Mouse (Mus musculus) gastrocnemius, adult 8-10 months (tissue): ENCODE measurements at regions not wholly inside any gene's neighbourhood (a gene's known extent, or its start where the extent isn't known, plus 50 kb on each side); places are given as distances from the start of the nearest gene placed in this dataset.
A peak's percentile ranks its signal among the peaks of the same experiment; 100 is the strongest.

Experiments
- DNase-seq, 2 experiments: peaks; one replicate each; pipeline ENCODE4 v3.0.0; 2022; ENCODE audit warnings: low spot score in 2 of 2

DNA sequence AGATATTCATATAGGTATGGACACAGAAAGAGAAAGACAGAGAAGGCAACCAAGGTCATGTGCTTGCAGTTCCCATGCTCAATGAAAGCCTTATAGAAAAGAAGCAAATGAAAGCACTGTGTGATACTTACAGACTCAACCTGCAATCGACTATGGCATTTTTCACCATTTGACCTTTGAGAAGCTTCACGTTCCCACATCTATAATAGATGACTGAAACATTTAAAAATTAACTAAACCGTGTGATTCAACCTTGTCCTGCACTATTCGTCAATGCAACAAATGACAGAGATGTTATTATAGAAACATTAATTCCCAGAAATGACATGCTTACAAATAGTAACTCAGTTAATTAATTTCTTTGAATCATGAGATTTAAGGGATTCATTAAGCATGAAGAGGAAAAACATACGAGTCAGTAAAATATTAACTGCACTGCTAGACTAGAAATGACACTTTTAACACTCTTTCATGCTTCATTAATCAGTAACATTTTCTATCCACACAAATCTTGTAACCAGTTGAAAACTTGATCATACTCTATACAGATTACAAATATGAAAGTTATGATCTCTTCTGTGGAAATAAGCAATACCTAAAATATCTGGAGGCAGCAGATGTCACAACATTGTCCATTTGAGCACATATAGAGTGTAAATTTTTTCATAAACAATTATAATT, 545.2 kb upstream of the N6amt1 start:
- no peak for DNase-seq

DNA sequence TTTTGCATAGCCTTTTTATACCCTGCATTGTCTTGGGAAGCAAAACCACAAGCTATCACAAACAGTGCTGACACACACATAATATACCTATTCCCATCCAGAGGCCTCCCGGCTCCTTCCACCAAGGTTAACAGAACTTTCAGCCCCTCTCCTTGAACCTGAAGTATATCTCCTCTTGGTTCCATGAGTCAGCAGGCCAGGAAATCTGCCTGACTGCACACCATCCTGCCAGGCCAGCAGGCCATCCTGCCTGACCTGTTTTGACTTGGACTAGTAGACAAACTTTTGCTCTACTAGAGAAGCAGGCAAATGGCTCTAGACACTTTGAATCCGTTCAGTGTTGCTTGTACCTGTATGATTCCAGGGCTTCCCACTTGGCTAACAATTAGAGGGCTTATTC, 547.6 kb upstream of the N6amt1 start:
- DNase-seq: no peak

DNA sequence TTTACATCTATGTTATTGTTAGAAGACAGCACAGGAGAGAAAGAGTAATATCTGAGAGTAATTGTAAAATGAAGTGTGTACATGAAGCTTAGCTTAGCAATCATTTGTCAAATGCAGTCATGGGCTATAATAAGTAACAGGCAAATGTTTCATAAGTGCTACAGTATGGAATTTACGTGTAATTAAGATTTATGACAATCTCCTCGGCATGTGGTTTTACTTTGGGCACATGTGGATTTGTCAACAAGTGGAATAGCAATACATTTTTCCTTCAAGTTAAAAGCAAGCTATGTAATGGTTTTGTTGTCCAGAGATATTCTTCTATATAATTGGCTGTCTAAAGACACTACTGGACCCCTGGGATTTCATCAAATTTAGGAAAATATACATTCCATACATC, 577.9 kb upstream of the N6amt1 start:
- DNase-seq: no peak

DNA sequence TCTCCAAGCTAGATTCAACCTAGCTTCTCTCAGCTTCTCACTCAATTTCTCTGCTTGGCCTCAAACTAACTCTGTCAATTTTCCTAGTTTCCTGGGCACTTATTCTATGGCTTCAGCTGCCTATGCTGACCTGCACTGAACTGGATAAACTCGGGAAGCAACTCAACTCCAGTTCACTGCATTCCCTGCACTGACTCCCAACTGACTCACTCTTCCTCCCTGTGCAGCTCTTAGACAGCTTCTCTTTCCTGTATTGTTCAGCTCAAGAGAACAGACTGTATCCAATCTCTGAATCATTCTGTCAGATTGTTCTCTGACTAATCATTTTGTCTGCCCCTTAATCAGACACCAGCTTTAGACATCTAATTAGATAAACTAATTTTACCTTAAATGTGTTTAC, 581.4 kb upstream of the N6amt1 start:
- no peak for DNase-seq

DNA sequence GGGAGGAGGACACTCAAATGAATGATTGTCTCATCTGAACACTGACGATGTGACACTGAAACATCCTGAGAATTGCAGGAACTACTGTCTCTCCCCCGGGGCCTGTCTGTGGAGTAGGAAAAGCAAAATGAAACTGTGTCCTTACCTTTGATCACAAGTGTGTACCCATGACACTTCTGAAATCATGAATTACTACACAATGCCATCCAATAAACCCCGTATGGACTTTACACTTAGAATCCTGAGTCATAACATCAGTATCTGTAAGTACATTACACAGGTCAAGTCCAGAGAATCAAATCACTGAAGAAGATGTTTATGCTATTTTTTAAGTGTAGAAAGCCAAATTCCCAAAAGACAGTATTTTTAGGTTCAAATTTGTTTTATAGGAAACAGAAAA, 585.1 kb upstream of the N6amt1 start:
- no peak for DNase-seq

DNA sequence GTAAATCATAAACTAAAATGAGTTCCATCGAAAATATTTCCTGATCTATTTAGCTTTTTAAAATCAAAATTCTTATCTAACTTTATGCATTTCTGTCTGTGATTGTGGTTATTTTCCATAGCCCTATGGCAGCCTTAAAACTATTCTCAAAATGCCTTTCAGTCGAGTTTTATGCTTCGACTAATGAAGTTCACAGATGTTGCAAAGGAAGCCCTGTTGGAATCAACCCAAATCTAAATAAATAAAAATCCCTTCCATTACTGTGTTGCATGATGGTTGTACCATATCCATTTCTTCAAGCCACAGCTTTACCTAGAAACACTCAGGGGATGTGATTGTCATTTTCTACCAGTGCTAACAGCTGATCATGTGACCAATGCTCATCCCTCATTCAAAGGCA, 585.6 kb upstream of the N6amt1 start:
- DNase-seq: no peak

- no peak for DNase-seq
Observed at GRCm38 (mm10) chr16:86765974-86766373, 588.0 kb upstream of the N6amt1 start.

GRCm38 (mm10) chr16:86741236-86741635, 612.7 kb upstream of the N6amt1 start:
- no peak for DNase-seq

GRCm38 (mm10) chr16:86718982-86719771, 634.8 kb upstream of the N6amt1 start:
- no peak for DNase-seq

DNA sequence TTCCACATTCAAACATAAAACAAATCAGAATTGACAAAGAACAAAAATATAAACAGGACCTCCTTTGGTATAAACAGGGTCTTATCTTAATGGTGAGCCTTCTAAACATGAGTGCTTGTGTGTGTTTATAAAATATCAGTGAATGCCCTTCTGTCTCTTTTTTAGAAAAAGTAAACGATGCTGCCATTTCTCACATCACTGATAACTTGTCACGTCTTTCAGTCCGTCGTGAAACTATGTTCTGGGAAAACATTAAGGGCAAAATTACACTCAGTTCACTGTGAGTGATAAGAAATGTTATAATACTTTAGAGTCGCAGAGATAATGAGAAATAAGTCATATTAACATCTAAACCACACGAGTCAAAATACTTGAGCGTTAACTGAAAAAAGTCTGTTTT, 635.6 kb upstream of the N6amt1 start:
- no peak for DNase-seq

DNA sequence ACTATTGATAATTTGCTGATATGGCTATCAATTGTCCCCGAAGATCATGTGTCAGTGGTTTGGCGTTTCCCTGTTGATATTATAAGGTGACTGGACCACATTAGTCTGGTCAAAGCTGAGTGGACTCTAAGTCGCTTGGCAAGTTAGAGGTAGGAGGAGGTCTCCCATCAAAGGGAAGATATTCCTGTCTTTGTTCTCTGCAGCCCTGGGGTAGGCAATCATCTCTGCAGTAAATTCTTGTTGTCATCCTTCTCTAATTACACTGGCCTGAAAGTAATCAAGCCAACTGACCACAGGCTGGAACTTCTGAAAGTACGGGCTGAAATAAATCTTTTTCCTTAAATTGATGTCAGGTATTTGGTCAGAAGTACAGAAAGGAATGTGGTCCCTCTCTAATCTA, 652.3 kb upstream of the N6amt1 start:
- DNase-seq: no peak

DNA sequence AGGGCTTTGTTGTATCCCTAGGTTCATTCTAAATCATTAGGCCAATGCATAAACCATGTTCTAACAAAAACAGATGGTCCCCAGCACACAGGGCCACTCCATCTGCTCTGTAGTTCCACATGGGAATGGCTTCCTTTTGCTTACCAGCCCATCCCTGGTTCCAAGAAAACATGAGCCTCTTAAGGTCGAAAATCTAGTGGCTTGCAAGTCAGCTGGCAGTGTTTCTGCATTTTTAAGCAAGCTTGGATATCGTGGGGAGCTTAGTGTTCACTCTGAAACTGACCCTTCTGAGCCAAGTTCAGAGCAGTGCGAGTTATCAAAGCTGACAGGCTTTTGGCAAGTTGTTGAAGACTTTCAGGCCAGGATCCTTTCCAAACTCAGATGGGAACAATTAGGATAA, 659.5 kb upstream of the N6amt1 start:
- peak; percentile 5 to 25 for DNase-seq

DNA sequence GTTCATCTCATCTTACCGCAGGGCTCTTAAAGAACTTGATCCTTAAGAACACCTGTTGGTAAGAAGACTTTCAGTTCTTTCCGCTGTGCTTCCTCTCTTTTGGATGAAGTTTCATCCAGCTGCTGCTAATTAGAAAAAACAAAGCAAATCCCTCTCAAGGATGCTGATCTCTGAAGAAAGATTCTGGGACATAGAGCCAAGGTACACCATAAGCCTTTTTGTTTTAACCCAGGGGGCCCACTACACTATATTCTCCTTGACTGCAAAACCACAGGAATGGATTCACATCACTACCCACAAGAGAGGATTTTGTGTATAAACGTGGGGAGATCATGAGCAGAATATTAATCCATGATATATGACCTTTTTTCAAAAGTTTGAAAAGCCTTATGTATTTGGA, 694.8 kb upstream of the N6amt1 start:
- DNase-seq: no peak

- no peak for DNase-seq
Observed at GRCm38 (mm10) chr16:86647316-86647715, 706.7 kb upstream of the N6amt1 start.

- DNase-seq: no peak
Observed at GRCm38 (mm10) chr16:86646753-86647152, 707.2 kb upstream of the N6amt1 start.

DNA sequence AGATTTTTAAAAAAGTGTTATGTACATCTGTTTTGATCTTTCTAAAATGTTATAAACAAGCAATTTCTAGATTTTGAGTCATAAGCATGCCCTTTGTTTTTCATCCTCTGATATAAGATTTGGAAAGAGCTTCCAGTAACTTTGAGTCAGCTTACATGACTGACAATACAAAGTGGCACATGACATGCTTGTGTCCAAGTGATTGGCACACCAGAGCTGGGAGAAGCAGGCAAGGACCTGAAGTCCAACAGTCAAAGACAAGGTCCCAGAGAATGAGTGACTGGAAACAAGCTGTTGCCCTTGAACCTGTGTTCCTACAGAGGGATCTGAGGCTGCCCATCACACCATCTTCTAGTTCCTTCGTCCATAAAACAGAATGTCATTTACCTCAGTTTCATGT, 708.5 kb upstream of the N6amt1 start:
- no peak for DNase-seq

DNA sequence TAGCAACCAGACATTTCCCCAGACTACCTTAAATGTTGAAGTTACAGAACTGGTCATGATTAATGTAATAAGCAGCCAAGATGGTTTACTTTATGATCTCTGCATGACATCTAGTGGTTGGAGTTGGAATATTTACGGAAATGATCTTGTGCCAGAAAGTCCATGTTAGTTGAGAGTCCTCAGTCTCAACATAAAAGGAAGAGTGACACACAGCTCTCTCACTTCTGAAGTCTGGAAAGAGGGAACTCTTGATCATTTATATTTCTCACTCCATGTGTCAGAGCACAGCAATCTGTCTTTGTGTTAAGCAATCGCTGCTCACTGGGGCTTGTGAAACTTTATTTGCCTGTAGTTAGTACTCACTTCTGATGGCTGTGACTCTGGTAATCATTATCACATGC, 709.1 kb upstream of the N6amt1 start:
- peak in 1 of 2 experiments; percentile 9 for DNase-seq

DNA sequence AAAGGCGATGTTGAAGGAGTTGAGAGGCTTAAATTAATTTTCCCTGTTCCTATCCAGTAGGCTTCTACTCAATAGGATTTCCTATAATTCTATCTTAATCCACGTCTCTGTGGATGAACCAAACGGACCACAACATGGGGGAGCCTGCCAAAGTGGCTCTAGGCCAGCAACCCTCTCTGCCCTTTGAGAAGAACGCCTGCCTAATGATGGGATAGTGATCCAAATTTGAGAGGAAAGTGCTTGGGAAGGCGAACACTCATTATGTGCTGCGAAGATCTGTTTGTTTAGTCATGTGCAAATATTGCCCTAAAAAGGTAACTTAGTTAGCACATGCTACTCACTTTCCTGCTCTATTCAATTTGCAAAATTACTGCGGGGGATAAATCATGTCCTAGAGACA, 702.5 kb upstream of the Adamts5 start:
- DNase-seq: no peak

DNA sequence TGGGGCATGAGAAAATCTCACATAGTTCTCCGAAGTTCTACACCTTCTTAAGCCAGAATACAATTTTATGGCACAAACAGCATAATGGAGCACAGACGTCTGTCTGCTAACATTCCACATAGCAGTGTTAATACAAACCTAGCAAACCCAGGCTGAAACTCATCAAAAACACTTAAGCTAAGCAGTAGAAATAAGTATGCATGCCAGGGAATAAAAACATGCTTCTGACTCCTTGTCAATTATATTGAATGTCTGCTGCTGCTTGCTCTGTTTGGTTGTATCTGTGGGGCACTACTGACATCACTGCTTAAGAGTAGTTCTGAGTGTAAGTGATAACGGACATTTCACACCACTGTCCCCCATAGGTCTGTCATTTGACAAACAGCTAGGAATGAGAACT, 693.4 kb upstream of the Adamts5 start:
- DNase-seq: no peak

DNA sequence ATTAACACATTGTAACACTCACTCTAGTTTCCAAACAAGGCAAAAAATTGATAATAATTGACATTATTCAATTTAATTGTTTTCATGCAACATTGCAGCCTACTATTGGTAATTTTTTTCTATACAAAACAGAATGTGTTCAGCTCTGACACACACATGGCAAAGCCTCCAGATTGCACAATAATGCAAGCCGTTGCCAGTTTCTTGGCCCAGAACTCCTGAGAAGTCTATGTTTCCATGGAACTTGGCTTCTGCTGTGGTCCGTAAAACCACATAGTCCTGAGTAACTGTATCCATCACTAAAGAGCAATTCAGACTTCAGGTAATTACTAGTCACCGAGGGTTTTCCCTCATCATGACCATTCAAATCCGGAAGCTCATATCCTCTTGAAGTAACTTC, 684.4 kb upstream of the Adamts5 start:
- peak in 1 of 2 experiments; percentile 8 for DNase-seq

- DNase-seq: no peak
Observed at GRCm38 (mm10) chr16:86578281-86578680, 676.7 kb upstream of the Adamts5 start.

GRCm38 (mm10) chr16:86547465-86548043, 645.9 kb upstream of the Adamts5 start:
- DNase-seq: no peak

DNA sequence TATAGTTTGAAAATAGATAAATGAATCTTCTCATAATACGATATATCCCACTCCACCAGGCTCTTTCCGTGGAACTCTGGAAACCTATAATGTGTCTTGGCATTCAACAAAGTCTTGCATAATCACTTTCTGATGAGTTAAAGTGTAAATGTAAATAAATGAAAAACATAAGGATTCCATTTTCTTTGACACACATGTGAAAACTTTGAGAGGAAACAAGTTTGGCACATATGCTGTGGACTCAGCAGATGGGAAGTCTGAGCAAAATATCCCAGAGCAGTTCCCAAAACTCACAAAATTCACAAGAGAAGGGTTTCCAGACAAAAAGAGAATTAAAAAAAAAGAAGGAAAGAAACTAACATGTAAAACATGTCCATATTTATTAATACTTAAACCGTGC, 645.3 kb upstream of the Adamts5 start:
- no peak for DNase-seq
